Mouse (Mus musculus) lung, embryonic 14.5 days (tissue): ENCODE results near the gene Zfp579. TPM values are rescaled to one million over a fixed set of nuclear protein-coding genes. Genes with fewer than 3 reads are reported as not detected.
A peak's percentile ranks its signal among the peaks of the same experiment; 100 is the strongest.

Experiments
- ATAC-seq: fragments of 200-750 bp; cut with Nextera tagmentation; 2 replicates; pipeline ENCODE4 v1.8.0; 2017; ENCODE audit warnings: mild to moderate bottlenecking, moderate TSS enrichment, moderate library complexity; ENCODE audit not compliant: insufficient read depth
- DNase-seq: peaks from one replicate; pipeline ENCODE4 v3.0.0-alpha.2; 2015
- H3K27ac ChIP-seq: fragments of 300-500 bp; sonication (generic); 2 replicates; pipeline ENCODE4 v1.5.1; 2014; ENCODE audit warnings: low read depth, mild to moderate bottlenecking, moderate library complexity
- H3K27me3 ChIP-seq: fragments of 300-500 bp; sonication (generic); 2 replicates; pipeline ENCODE4 v1.6.1; 2014; ENCODE audit warnings: low read length, control low read depth; ENCODE audit not compliant: insufficient read depth
- H3K36me3 ChIP-seq: fragments of 300-500 bp; sonication (generic); 2 replicates; pipeline ENCODE4 v1.6.1; 2014; ENCODE audit warnings: control low read depth; ENCODE audit not compliant: insufficient read depth
- H3K4me1 ChIP-seq: fragments of 300-500 bp; sonication (generic); 2 replicates; pipeline ENCODE4 v1.6.1; 2014; ENCODE audit warnings: antibody characterized with exemption, control low read depth; ENCODE audit not compliant: insufficient read depth
- H3K4me2 ChIP-seq: fragments of 300-500 bp; sonication (generic); 2 replicates; pipeline ENCODE4 v1.6.1; 2014; ENCODE audit warnings: mild to moderate bottlenecking
- H3K4me3 ChIP-seq: fragments of 300-500 bp; sonication (generic); 2 replicates; pipeline ENCODE4 v1.5.1; 2014; ENCODE audit warnings: low read depth, low read length
- H3K9ac ChIP-seq: fragments of 300-500 bp; sonication (generic); 2 replicates; pipeline ENCODE4 v1.6.1; 2014
- H3K9me3 ChIP-seq: fragments of 300-500 bp; sonication (generic); 2 replicates; pipeline ENCODE4 v1.6.1; 2016; ENCODE audit warnings: low read depth, low read length, control low read depth
- CTCF ChIP-seq: IDR thresholded peaks from 2 replicates; pipeline ENCODE4 v1.5.1; 2016; ENCODE audit warnings: antibody characterized with exemption, low read depth
- WGBS: fragments of 180-500 bp; shearing (Covaris S2); extraction: QIAGEN DNeasy Blood & Tissue Kit; methylation state at CpG from one replicate; pipeline ENCODE4 v1.1.7; 2014; 5-methylcytosine and 5-hydroxymethylcytosine counted together
- polyA plus RNA-seq: library from polyadenylated mRNA; unstranded; fragments of >200 nt; fragmentation: Nextera tagmentation; extraction: Ambion mirVana; gene quantifications from 2 replicates; pipeline ENCODE4 v1.2.1, GENCODE M21; 2014

The Zfp579 gene
- polyA plus RNA-seq, 1 experiment from 2014 or later = 35.1 TPM

DNA sequence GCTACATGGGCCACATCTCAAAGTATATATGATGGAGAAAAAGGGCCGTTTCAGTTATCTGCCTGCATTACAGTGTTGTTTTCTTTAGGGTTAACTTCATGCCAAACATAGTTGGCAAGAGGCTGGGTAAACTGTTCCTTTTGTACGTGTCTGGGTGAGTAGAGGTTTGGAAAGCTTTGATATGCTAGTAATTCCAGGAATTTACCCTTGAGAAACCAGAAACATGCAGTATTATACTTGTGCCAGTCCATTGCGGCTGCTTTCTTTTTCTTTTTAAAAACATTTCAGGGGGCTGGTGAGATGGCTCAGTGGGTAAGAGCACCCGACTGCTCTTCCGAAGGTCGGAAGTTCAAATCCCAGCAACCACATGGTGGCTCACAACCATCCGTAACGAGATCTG lies 976 bp upstream of the Zfp579 start:
- no peak for TF ChIP-seq CTCF
- Histone ChIP-seq H3K27ac (peak overlapping the region; percentile 74), H3K9ac (no peak overlapping the region), H3K4me2 (peak overlapping the region; percentile 66), H3K4me1 (peaks cover 9% of the 10 kb centered on the region; the same call in 1 of the 2 replicates), H3K36me3 (peaks cover 20% of the 10 kb centered on the region), H3K27me3 (0 out of 2 replicates have a peak, but pooled peaks cover 3% of the 10 kb centered on the region), H3K9me3 (peaks cover 6% of the 10 kb centered on the region; the same call in 1 of the 2 replicates), H3K4me3 (peak overlapping the region; percentile 67)
- WGBS = 57% methylated on average over 6 of the region's 8 CpGs
- DNase-seq = peak; percentile 33
- ATAC-seq = no peak

DNA sequence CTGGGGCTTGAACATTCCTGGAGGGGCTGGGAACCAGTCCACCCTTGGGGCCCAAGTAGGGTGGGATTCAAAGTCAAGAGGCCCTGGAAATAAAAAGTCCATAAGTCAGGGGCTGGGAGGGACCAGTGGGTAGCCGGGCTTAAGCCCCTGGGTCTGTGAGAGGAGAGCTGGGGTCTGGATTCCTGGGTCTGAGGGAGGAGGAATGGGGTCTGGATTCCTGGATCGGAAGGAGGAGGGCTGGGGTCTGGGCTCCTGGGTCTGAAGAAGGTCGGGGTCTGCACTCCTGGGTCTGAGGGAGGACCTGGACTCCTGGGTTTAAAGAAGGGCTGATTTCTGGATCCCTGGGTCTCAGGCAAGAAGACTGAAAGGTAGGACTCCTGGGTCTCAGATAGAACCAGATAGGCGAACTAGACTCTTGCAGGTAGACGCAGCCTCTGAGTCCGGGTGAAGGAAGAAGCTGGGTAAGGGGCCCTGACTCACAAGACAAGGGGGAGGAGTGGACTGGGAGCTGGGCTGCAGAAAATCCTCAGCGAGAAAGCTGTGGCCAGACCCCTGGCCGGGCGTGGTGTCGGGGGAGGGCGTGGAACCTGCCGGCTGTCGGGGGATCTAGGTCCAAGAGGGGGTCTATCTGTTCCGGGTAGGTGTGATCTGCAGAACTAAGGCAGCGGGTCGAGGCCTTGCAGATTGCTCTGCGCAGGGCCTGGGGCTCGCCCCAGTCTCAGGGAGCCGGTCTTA lies 523 bp downstream of the Zfp579 start:
- peak overlapping the region; percentile 85 for H3K9ac ChIP-seq
- peak overlapping the region; percentile 66 for H3K4me2 ChIP-seq
- peak overlapping the region; percentile 67 for H3K4me3 ChIP-seq
- peak; percentile 13; the same call in 1 of the 2 replicates for ATAC-seq
- H3K27me3 ChIP-seq = 0 out of 2 replicates have a peak, but pooled peaks cover 3% of the 10 kb centered on the region
- H3K9me3 ChIP-seq = peaks cover 6% of the 10 kb centered on the region; the same call in 1 of the 2 replicates
- 7% methylated on average over 19 of the region's 19 CpGs for WGBS
- TF ChIP-seq CTCF = no peak
- H3K36me3 ChIP-seq = peaks cover 24% of the 10 kb centered on the region
- H3K27ac ChIP-seq = peak overlapping the region; percentile 74; the same call in 1 of the 2 replicates
- peaks cover 9% of the 10 kb centered on the region; the same call in 1 of the 2 replicates for H3K4me1 ChIP-seq
- no peak for DNase-seq

DNA sequence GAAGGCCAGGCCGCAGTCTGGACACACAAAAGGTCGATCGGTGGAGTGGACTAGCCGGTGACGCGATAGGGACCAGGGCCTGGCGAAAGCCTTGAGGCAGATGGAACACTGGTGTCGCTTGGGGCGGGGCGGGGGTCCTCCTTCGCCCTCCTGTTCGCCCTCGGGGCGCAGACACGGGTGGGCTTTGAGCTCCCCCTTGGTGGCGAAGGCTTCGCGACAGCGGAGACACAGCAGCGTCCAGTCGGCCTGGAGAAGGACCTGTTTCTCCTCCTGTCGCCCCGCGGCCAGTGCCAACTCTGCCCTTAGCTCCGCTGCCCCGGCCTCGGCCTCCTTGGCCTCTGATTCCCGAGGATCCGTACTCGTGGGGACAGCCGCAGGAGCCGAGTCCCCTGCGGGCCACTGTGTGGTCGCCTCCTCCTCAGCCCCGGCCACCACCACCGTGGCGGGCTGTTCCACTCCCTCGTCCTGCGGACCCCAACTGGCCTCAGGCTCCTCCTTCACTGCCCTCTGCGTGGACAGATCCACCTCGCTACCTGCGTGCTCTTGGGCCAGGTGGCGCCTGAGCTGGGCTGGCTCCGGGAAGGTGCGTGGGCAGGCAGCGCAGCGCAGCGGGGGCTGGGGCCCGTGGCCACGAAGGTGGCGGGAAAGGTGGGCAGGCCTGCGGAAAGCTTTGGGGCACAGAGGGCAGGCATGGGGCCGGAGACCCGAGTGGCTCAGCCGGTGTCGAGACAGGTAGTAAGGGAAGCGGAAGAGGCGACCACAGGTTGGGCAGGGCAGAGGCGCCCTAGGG lies 1.8 kb downstream of the Zfp579 start:
- Histone ChIP-seq H3K27ac (no peak overlapping the region), H3K4me3 (peak overlapping the region; percentile 67), H3K9ac (no peak overlapping the region), H3K9me3 (peaks cover 6% of the 10 kb centered on the region; the same call in 1 of the 2 replicates), H3K4me1 (peaks cover 9% of the 10 kb centered on the region; the same call in 1 of the 2 replicates), H3K36me3 (peaks cover 24% of the 10 kb centered on the region), H3K4me2 (peak overlapping the region; percentile 66; the same call in 1 of the 2 replicates), H3K27me3 (0 out of 2 replicates have a peak, but pooled peaks cover 3% of the 10 kb centered on the region)
- ATAC-seq = no peak
- 53% methylated on average over 59 of the region's 59 CpGs for WGBS
- no peak for TF ChIP-seq CTCF
- no peak for DNase-seq

- H3K4me3 ChIP-seq = 0 out of 2 replicates have a peak overlapping the region, but pooled peaks have one; percentile 4
- H3K27me3 ChIP-seq = 0 out of 2 replicates have a peak, but pooled peaks cover 3% of the 10 kb centered on the region
- H3K9me3 ChIP-seq = peaks cover 6% of the 10 kb centered on the region; the same call in 1 of the 2 replicates
- DNase-seq (no peak), ATAC-seq (no peak)
- whole genome bisulfite sequencing = 46% methylated on average over 55 of the region's 55 CpGs
- no peak overlapping the region for H3K27ac ChIP-seq
- no peak for TF ChIP-seq CTCF
- H3K4me1 ChIP-seq = peaks cover 9% of the 10 kb centered on the region; the same call in 1 of the 2 replicates
- peaks cover 24% of the 10 kb centered on the region for H3K36me3 ChIP-seq
- H3K9ac ChIP-seq = no peak overlapping the region
- H3K4me2 ChIP-seq = peak overlapping the region; percentile 8; the same call in 1 of the 2 replicates
Measured at GRCm38 (mm10) chr7:4993347-4993998, 2.5 kb downstream of the Zfp579 start.

DNA sequence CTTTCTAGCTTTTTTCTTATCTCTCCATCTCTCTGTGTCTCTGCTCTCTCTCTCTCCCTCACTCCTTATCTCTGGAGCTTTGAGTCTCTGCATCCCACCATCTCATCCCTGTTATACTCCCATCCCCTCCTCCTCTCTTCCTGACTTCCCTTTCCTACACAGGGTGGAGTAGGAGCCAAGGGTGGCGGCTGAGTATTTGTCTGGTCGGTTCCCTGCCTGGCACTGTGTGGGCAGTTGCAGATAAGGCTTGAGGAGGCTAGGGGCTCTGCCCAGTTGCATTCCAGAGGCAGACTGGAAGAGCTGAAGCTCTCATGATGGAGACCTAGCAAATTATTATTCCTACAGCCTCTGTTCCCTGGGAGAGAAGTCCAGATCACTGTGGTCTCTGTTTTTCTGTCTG lies 7.7 kb downstream of the Zfp579 start:
- H3K27me3 ChIP-seq = no peaks in the 10 kb centered on the region
- no peak overlapping the region for H3K9ac ChIP-seq
- 39% methylated on average over 2 of the region's 2 CpGs for WGBS
- peaks cover 16% of the 10 kb centered on the region for H3K36me3 ChIP-seq
- H3K4me3 ChIP-seq = no peak overlapping the region
- no peak overlapping the region for H3K4me2 ChIP-seq
- H3K4me1 ChIP-seq = no peaks in the 10 kb centered on the region
- DNase-seq (no peak), ATAC-seq (no peak)
- no peak overlapping the region for H3K27ac ChIP-seq
- TF ChIP-seq CTCF = no peak
- no peaks in the 10 kb centered on the region; the same call in 1 of the 2 replicates for H3K9me3 ChIP-seq

GRCm38 (mm10) chr7:4976832-4977231 lies 19.1 kb downstream of the Zfp579 start:
- 84% methylated on average over 7 of the region's 7 CpGs for WGBS
- H3K27ac ChIP-seq = no peak overlapping the region
- DNase-seq (no peak), ATAC-seq (no peak)
- no peak overlapping the region for H3K4me3 ChIP-seq
- H3K4me2 ChIP-seq = no peak overlapping the region
- H3K27me3 ChIP-seq = no peaks in the 10 kb centered on the region
- H3K36me3 ChIP-seq = no peaks in the 10 kb centered on the region
- H3K9me3 ChIP-seq = no peaks in the 10 kb centered on the region
- no peak overlapping the region for H3K9ac ChIP-seq
- peak; percentile 30 for TF ChIP-seq CTCF
- no peaks in the 10 kb centered on the region for H3K4me1 ChIP-seq
